Mouse (Mus musculus): ENCODE results near the gene Gpr137.

- TF ChIP-seq CTCF (IDR thresholded peaks at IDR 0.05; ENCODE audit: low read depth, low read length) (no peak), GATA1 (IDR thresholded peaks at IDR 0.05; ENCODE audit: borderline replicate concordance, low read length) (no peak), TAL1 (conservative IDR thresholded peaks at IDR 0.05; ENCODE audit: low read depth, low read length) (no peak), POLR2AphosphoS5 (IDR thresholded peaks at IDR 0.05; ENCODE audit: insufficient replicate concordance, low read depth, low read length) (no peak)
Measured at GRCm38 (mm10) chr19:6932018-6932417, 10.3 kb downstream of the Gpr137 start.
